Mouse (Mus musculus): ENCODE results near the gene Ciita.

- no peak for TF ChIP-seq CTCF (IDR thresholded peaks at IDR 0.05; ENCODE audit: low read depth)
- no peak for TF ChIP-seq EP300 (IDR thresholded peaks at IDR 0.05; ENCODE audit: low read depth)
These were observed 96.1 kb downstream of the Ciita start for GRCm38 (mm10) chr16:10575915-10576314.
